In the genomic region with DNA sequence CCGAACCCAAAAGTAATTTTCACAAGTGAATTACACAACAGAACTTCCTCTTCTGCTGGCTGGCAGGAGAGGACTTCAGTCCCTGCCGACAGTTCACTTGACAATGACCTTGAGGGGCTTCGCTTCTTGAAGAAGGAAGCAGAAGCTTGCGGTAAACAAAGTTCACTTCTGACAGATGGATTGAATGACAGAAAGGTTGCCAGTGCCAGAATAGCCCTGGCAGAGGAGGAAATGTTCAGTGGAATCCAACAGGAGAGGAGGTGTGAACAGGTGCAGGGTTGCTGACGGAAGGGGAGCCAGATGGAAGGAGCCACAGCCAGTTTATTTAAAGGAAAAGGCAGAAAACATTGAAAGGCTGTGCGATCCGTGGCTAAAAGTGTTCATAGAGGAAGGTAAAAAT, we compare ENCODE assay signal across 9 mouse cellular contexts.
A peak's percentile ranks its signal among the peaks of the same experiment; 100 is the strongest.
DNase-seq lines count a peak whose midpoint lies in the region; ATAC-seq lines count a peak whose summit lies in the region.
"Had no signal": no experiment of that assay in that cellular context is flagged by ENCODE, and none has a peak within 500 bp of the region (broad histone marks: within the 10 kb centered on the region; RNA-seq: fewer than 3 reads in every experiment).

No protein-coding gene starts in this region.

- peaks cover 38% of the 10 kb centered on the region for H3K4me1 ChIP-seq in midbrain, embryonic 10.5 days

- no peaks in the 10 kb centered on the region for H3K9me3 ChIP-seq in midbrain, embryonic 10.5 days (replicated peaks)

- 80% methylated on average over 7 of the region's 7 CpGs for whole genome bisulfite sequencing in midbrain, embryonic 10.5 days

- no peak overlapping the region for H3K4me3 ChIP-seq in midbrain, embryonic 10.5 days

- no peak overlapping the region for H3K27ac ChIP-seq in midbrain, embryonic 10.5 days (replicated peaks)

- H3K36me3 ChIP-seq in midbrain, embryonic 10.5 days, result no peaks in the 10 kb centered on the region

- intact Hi-C loops in left cerebral cortex, postnatal 4 days (cut with DNase I), result loop anchor here (10.0 kb wide), 1 partner anchor 61 kb away; no protein-coding TSS in a partner anchor

- DNase-seq in gastrocnemius, adult 18-20 months (ENCODE audit: low spot score), result peak; percentile 83
- no peak for DNase-seq in gastrocnemius, postnatal 4 days (ENCODE audit: low spot score in 2 of 2)
- DNase-seq in gastrocnemius, adult 8-10 months (ENCODE audit: low spot score in 2 of 2), result peak; percentile 47 to 71
- peak; percentile 70 for DNase-seq in left cerebral cortex, postnatal 4 days
- DNase-seq in urinary bladder, postnatal 10 days (ENCODE audit: low spot score), result no peak
- DNase-seq in heart, adult 18-20 months, result no peak
- DNase-seq in midbrain, embryonic 10.5 days (ENCODE audit: low spot score), result no peak
- DNase-seq: kidney, adult 18-20 months had no signal

- no peaks in the 10 kb centered on the region for H3K27me3 ChIP-seq in midbrain, embryonic 10.5 days (ENCODE audit: low read depth, poor library complexity, severe bottlenecking)

- ATAC-seq in cerebellum, adult (ENCODE audit: insufficient number of reproducible peaks, low FRiP score, low TSS enrichment), result peak; percentile 53; the same call in 1 of the 2 replicates

Comparison
In these comparisons a context has a peak if more than half of its experiments do, and no peak if none do; other contexts are left out.
1. DNase-seq: peak in gastrocnemius, adult 18-20 months (single experiment), gastrocnemius, adult 8-10 months (2 of 2) and left cerebral cortex, postnatal 4 days (single experiment); none in gastrocnemius, postnatal 4 days (0 of 2), urinary bladder, postnatal 10 days (single experiment), heart, adult 18-20 months (0 of 2) and midbrain, embryonic 10.5 days (single experiment).